Mouse (Mus musculus) kidney, postnatal 4 days (tissue): Measurements from ENCODE around the gene Eif2b3.
A peak's percentile ranks its signal among the peaks of the same experiment; 100 is the strongest.

Experiments
- DNase-seq, 2 experiments: peaks; one replicate each; pipeline ENCODE4 v3.0.0; 2021; ENCODE audit warnings: mixed read lengths in 2 of 2

Gene Eif2b3

GRCm38 (mm10) chr4:117018327-117018726, 875 bp upstream of the Eif2b3 start:
- DNase-seq = no peak

GRCm38 (mm10) chr4:117023469-117023868, 4.3 kb downstream of the Eif2b3 start:
- DNase-seq = no peak

GRCm38 (mm10) chr4:117031105-117031504, 11.9 kb downstream of the Eif2b3 start:
- no peak for DNase-seq

GRCm38 (mm10) chr4:117039925-117040687, 20.9 kb downstream of the Eif2b3 start:
- DNase-seq = peak; percentile 74 to 80

GRCm38 (mm10) chr4:117040791-117041190, 21.6 kb downstream of the Eif2b3 start:
- DNase-seq = no peak

- DNase-seq = peak; percentile 51 to 62
Measured at GRCm38 (mm10) chr4:117041283-117041721, 22.1 kb downstream of the Eif2b3 start.

- no peak for DNase-seq
Measured at GRCm38 (mm10) chr4:117048836-117049235, 29.6 kb downstream of the Eif2b3 start.

- DNase-seq = no peak
Measured at GRCm38 (mm10) chr4:117049485-117049884, 30.3 kb downstream of the Eif2b3 start.

- DNase-seq = no peak
Measured at GRCm38 (mm10) chr4:117052626-117053025, 33.4 kb downstream of the Eif2b3 start.

- DNase-seq = no peak
Measured at GRCm38 (mm10) chr4:117053956-117054355, 34.8 kb downstream of the Eif2b3 start.

GRCm38 (mm10) chr4:117056102-117056501, 36.9 kb downstream of the Eif2b3 start:
- DNase-seq = no peak

GRCm38 (mm10) chr4:117056514-117056913, 37.3 kb downstream of the Eif2b3 start:
- no peak for DNase-seq

GRCm38 (mm10) chr4:117058512-117058911, 39.3 kb downstream of the Eif2b3 start:
- DNase-seq = no peak

GRCm38 (mm10) chr4:117062700-117063390, 43.6 kb downstream of the Eif2b3 start:
- DNase-seq = peak in 1 of 2 experiments; percentile 11

- no peak for DNase-seq
Measured at GRCm38 (mm10) chr4:117068035-117068434, 48.8 kb downstream of the Eif2b3 start.

GRCm38 (mm10) chr4:117069647-117070046, 50.4 kb downstream of the Eif2b3 start:
- no peak for DNase-seq

- no peak for DNase-seq
Measured at GRCm38 (mm10) chr4:117070624-117071023, 51.4 kb downstream of the Eif2b3 start.

GRCm38 (mm10) chr4:117071183-117071582, 52.0 kb downstream of the Eif2b3 start:
- DNase-seq = no peak

GRCm38 (mm10) chr4:117087948-117088640, 68.9 kb downstream of the Eif2b3 start:
- no peak for DNase-seq

GRCm38 (mm10) chr4:117090586-117090985, 71.4 kb downstream of the Eif2b3 start:
- DNase-seq = no peak

GRCm38 (mm10) chr4:117094626-117095361, 75.6 kb downstream of the Eif2b3 start:
- no peak for DNase-seq

- DNase-seq = peak; percentile 94 to 96
Measured at GRCm38 (mm10) chr4:117095551-117096452, 76.6 kb downstream of the Eif2b3 start, which contains the start of gene Ptch2. TSS of gene Ptch2 (plus strand) at chr4:117096075.
